Mouse (Mus musculus) lung, embryonic 14.5 days (tissue): ENCODE measurements around the gene Wdr4. TPM values are rescaled to one million over a fixed set of nuclear protein-coding genes. Genes with fewer than 3 reads are reported as not detected.

Experiments used
- ATAC-seq: fragments of 200-750 bp; cut with Nextera tagmentation; 2 replicates; pipeline ENCODE4 v1.8.0; 2017; ENCODE audit warnings: mild to moderate bottlenecking, moderate TSS enrichment, moderate library complexity; ENCODE audit not compliant: insufficient read depth
- DNase-seq: peaks from one replicate; pipeline ENCODE4 v3.0.0-alpha.2; 2015
- H3K27ac ChIP-seq: fragments of 300-500 bp; sonication (generic); 2 replicates; pipeline ENCODE4 v1.5.1; 2014; ENCODE audit warnings: low read depth, mild to moderate bottlenecking, moderate library complexity
- H3K27me3 ChIP-seq: fragments of 300-500 bp; sonication (generic); 2 replicates; pipeline ENCODE4 v1.6.1; 2014; ENCODE audit warnings: low read length, control low read depth; ENCODE audit not compliant: insufficient read depth
- H3K36me3 ChIP-seq: fragments of 300-500 bp; sonication (generic); 2 replicates; pipeline ENCODE4 v1.6.1; 2014; ENCODE audit warnings: control low read depth; ENCODE audit not compliant: insufficient read depth
- H3K4me1 ChIP-seq: fragments of 300-500 bp; sonication (generic); 2 replicates; pipeline ENCODE4 v1.6.1; 2014; ENCODE audit warnings: antibody characterized with exemption, control low read depth; ENCODE audit not compliant: insufficient read depth
- H3K4me2 ChIP-seq: fragments of 300-500 bp; sonication (generic); 2 replicates; pipeline ENCODE4 v1.6.1; 2014; ENCODE audit warnings: mild to moderate bottlenecking
- H3K4me3 ChIP-seq: fragments of 300-500 bp; sonication (generic); 2 replicates; pipeline ENCODE4 v1.5.1; 2014; ENCODE audit warnings: low read depth, low read length
- H3K9ac ChIP-seq: fragments of 300-500 bp; sonication (generic); 2 replicates; pipeline ENCODE4 v1.6.1; 2014
- H3K9me3 ChIP-seq: fragments of 300-500 bp; sonication (generic); 2 replicates; pipeline ENCODE4 v1.6.1; 2016; ENCODE audit warnings: low read depth, low read length, control low read depth
- CTCF ChIP-seq: IDR thresholded peaks from 2 replicates; pipeline ENCODE4 v1.5.1; 2016; ENCODE audit warnings: antibody characterized with exemption, low read depth
- WGBS: fragments of 180-500 bp; shearing (Covaris S2); extraction: QIAGEN DNeasy Blood & Tissue Kit; methylation state at CpG from one replicate; pipeline ENCODE4 v1.1.7; 2014; 5-methylcytosine and 5-hydroxymethylcytosine counted together
- polyA plus RNA-seq: library from polyadenylated mRNA; unstranded; fragments of >200 nt; fragmentation: Nextera tagmentation; extraction: Ambion mirVana; gene quantifications from 2 replicates; pipeline ENCODE4 v1.2.1, GENCODE M21; 2014

The Wdr4 gene
- polyA plus RNA-seq, 1 experiment from 2014 or later, result 46.3 TPM

DNA sequence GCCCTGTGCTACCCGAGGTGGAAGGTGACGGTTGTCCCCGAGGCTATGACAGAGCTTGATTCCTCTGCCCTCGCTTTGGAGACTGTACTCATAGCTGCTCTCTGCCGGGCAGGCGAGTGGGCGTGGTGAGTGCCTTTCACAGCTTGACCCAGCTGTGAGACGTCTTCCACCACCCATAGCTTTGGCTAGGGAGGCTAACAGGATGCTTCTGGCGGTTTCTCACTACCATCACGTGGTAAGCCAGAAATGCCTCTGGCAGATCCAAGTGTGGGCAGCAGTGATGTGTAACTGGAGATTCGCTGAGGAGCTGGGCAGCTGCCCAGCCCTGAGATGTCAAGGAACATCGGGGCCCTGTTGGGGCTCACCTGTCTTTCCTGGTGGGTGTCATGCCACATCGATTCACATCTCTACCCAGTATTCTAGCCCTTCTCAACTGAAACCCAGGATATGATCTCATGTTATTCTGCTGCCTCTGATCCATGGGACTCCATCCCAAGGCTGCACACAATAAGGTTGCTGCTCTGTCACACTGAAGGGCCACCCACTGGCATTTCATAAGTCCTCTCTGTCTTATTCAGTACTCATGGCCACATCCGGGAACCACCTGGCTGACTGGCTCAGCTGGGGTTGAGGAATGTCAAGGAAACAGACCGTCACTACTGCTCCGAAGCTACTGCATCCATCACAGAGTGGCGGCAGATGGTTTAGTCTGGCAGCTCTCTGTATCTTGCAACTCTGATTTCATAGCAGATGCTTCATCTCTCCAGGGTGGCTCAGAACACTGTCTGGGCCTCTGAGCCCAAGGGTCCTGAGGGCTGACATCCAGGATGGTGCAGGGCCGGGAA is 62.8 kb downstream of the Wdr4 start:
- ATAC-seq, result peak; percentile 89
- Histone ChIP-seq H3K4me1 (peaks cover 36% of the 10 kb centered on the region; the same call in 1 of the 2 replicates), H3K27me3 (no peaks in the 10 kb centered on the region), H3K4me3 (peak overlapping the region; percentile 3; the same call in 1 of the 2 replicates), H3K36me3 (0 out of 2 replicates have a peak, but pooled peaks cover 10% of the 10 kb centered on the region), H3K27ac (peak overlapping the region; percentile 73), H3K4me2 (peak overlapping the region; percentile 32), H3K9ac (no peak overlapping the region), H3K9me3 (no peaks in the 10 kb centered on the region)
- DNase-seq, result peak; percentile 98
- TF ChIP-seq CTCF, result no peak
- 32% methylated on average over 18 of the region's 18 CpGs for WGBS

GRCm38 (mm10) chr17:31454056-31454455 is 65.7 kb downstream of the Wdr4 start:
- DNase-seq (no peak), ATAC-seq (no peak)
- WGBS, result 61% methylated on average over 9 of the region's 9 CpGs
- Histone ChIP-seq H3K27me3 (no peaks in the 10 kb centered on the region), H3K36me3 (no peaks in the 10 kb centered on the region), H3K4me1 (peaks cover 43% of the 10 kb centered on the region), H3K9ac (no peak overlapping the region), H3K4me3 (no peak overlapping the region), H3K4me2 (no peak overlapping the region), H3K9me3 (no peaks in the 10 kb centered on the region), H3K27ac (peak overlapping the region; percentile 86)
- no peak for TF ChIP-seq CTCF

DNA sequence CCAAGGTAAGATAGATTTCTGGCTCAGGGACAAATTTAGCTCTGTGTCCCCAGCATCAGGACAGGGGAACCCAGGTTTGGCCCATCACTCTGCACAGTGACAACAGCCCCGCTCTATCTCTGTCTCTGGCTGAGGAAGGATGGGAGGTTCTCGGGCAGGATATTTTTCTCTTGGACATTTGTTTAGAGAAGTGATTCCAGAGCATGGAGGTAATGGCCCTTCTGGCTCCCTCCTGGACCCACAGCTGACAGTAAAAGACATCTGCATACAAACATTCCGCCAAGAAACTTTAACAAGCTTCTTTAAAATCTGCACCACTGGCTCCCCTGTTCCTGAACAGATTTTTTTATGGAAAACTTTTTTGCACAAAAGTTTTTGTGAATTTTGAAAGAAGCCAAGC is 66.3 kb downstream of the Wdr4 start:
- Histone ChIP-seq H3K36me3 (no peaks in the 10 kb centered on the region), H3K4me2 (no peak overlapping the region), H3K9ac (no peak overlapping the region), H3K27ac (peak overlapping the region; percentile 86), H3K4me1 (peaks cover 43% of the 10 kb centered on the region), H3K4me3 (no peak overlapping the region), H3K27me3 (no peaks in the 10 kb centered on the region), H3K9me3 (no peaks in the 10 kb centered on the region)
- no peak for TF ChIP-seq CTCF
- DNase-seq (peak; percentile 66), ATAC-seq (no peak)
- 27% methylated on average over 3 of the region's 3 CpGs for WGBS

- 0 out of 2 replicates have a peak, but pooled peaks cover under 1% of the 10 kb centered on the region for H3K36me3 ChIP-seq
- no peak overlapping the region for H3K4me3 ChIP-seq
- no peak for TF ChIP-seq CTCF
- no peaks in the 10 kb centered on the region for H3K27me3 ChIP-seq
- peak overlapping the region; percentile 86; the same call in 1 of the 2 replicates for H3K27ac ChIP-seq
- 32% methylated on average over 2 of the region's 2 CpGs for WGBS
- H3K4me2 ChIP-seq, result no peak overlapping the region
- ATAC-seq, result no peak
- no peak for DNase-seq
- no peaks in the 10 kb centered on the region for H3K9me3 ChIP-seq
- H3K4me1 ChIP-seq, result peaks cover 37% of the 10 kb centered on the region
- no peak overlapping the region for H3K9ac ChIP-seq
Measured at GRCm38 (mm10) chr17:31452816-31453215, 67.0 kb downstream of the Wdr4 start.

- Histone ChIP-seq H3K27ac (peak overlapping the region; percentile 87), H3K4me2 (no peak overlapping the region), H3K4me1 (peaks cover 32% of the 10 kb centered on the region), H3K36me3 (peaks cover 12% of the 10 kb centered on the region), H3K9ac (no peak overlapping the region), H3K27me3 (no peaks in the 10 kb centered on the region), H3K4me3 (no peak overlapping the region), H3K9me3 (no peaks in the 10 kb centered on the region)
- 41% methylated on average over 8 of the region's 8 CpGs for WGBS
- no peak for TF ChIP-seq CTCF
- ATAC-seq (peak; percentile 55), DNase-seq (peak; percentile 67)
Measured at GRCm38 (mm10) chr17:31451179-31451708, 68.5 kb downstream of the Wdr4 start.

GRCm38 (mm10) chr17:31450206-31450605 is 69.6 kb downstream of the Wdr4 start:
- 72% methylated on average over 3 of the region's 3 CpGs for WGBS

GRCm38 (mm10) chr17:31448519-31448918 is 71.3 kb downstream of the Wdr4 start:
- Histone ChIP-seq H3K4me1 (peaks cover 19% of the 10 kb centered on the region), H3K27me3 (no peaks in the 10 kb centered on the region), H3K4me3 (no peak overlapping the region), H3K4me2 (no peak overlapping the region), H3K27ac (no peak overlapping the region), H3K9ac (no peak overlapping the region), H3K36me3 (peaks cover 14% of the 10 kb centered on the region), H3K9me3 (no peaks in the 10 kb centered on the region)
- TF ChIP-seq CTCF, result peak; percentile 30; the same call in 1 of the 2 replicates
- DNase-seq, result peak; percentile 41
- no peak for ATAC-seq
- 70% methylated on average over 1 of the region's 1 CpGs for WGBS

More at GRCm38 (mm10) chr17:31450206-31450605, 69.6 kb downstream of the Wdr4 start:
- Histone ChIP-seq H3K27ac (no peak overlapping the region), H3K4me1 (peaks cover 23% of the 10 kb centered on the region), H3K4me3 (no peak overlapping the region), H3K9me3 (no peaks in the 10 kb centered on the region), H3K4me2 (no peak overlapping the region), H3K36me3 (peaks cover 12% of the 10 kb centered on the region), H3K27me3 (no peaks in the 10 kb centered on the region), H3K9ac (no peak overlapping the region)
- no peak for TF ChIP-seq CTCF
- ATAC-seq (no peak), DNase-seq (no peak)
